Mouse (Mus musculus) cortical plate, adult 2 months (tissue): ENCODE results near the gene Ppil1.

Source experiments
- CTCF ChIP-seq: fragments of 200-500 bp; IDR thresholded peaks from 2 replicates; pipeline ENCODE4 v1.5.1; 2011; ENCODE audit warnings: mild to moderate bottlenecking, control low read depth, low read length; ENCODE audit not compliant: insufficient read depth; ENCODE audit errors: extremely low read depth
- POLR2A ChIP-seq: fragments of 200-500 bp; IDR thresholded peaks from 2 replicates; pipeline ENCODE4 v1.6.1; 2011; ENCODE audit warnings: mild to moderate bottlenecking, low read length, control low read depth; ENCODE audit not compliant: insufficient read depth; ENCODE audit errors: extremely low read depth

GRCm38 (mm10) chr17:29251608-29252390 lies 12.2 kb downstream of the Ppil1 start:
- TF ChIP-seq POLR2A (no peak), CTCF (no peak)
